Mouse (Mus musculus) neutrophil, adult 83 days (primary cell): ENCODE results near the gene Nutm2. TPM values are rescaled to one million over a fixed set of nuclear protein-coding genes. Genes with fewer than 3 reads are reported as not detected.

ENCODE experiments used
- total RNA-seq, 2 experiments: library from RNA; stranded (reverse); gene quantifications; one replicate each; pipeline ENCODE4 v1.2.4; 2023

Gene Nutm2
- not detected for total RNA-seq

DNA sequence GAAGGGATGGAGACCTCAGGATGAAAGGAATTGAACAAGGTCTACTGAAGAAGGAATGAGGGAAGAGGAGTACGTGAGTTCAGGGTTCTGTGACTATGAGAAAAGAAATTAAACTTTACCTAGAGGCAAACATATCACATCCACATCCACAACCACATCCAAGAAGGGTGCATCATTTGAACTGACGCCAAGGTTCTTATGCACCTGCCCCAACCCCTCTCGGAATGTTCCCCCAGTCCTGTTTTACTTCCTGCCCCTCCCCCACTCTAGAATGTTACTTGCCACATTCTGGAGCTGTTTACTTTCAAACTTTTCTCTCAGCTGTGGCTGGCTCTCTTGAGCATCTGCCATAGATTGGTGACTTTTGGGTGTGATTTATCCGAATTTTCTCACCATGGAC lies at the start of gene Nutm2:
TSS of gene Nutm2 (plus strand) at position 301 of the 400 bp plus-strand sequence.

GRCm38 (mm10) chr13:50417389-50418183 lies 49.5 kb upstream of the Nutm2 start, which contains the start of gene Fbxw17:
Fbxw17 (plus strand) TSS chr13:50417864.

GRCm38 (mm10) chr13:50443812-50444211 lies 23.3 kb upstream of the Nutm2 start, which contains the start of gene Gm47429:
Gm47429 (minus strand) TSS chr13:50443912.

Other genes starting within 250 kb of the Nutm2 start
- gene Gm906, start 217.0 kb upstream of the Nutm2 start, total RNA-seq: not detected
- 10 to 100 TPM in 1 of 2 experiments, 1 to 10 TPM in 1; 7.7 to 14.6 TPM for gene Fbxw17, start 49.4 kb upstream of the Nutm2 start, total RNA-seq
- not detected for gene Gm47429, start 23.4 kb upstream of the Nutm2 start, total RNA-seq
- gene Gm904, start 175.9 kb downstream of the Nutm2 start, total RNA-seq: not detected
- gene Gm8765, start 231.0 kb downstream of the Nutm2 start, total RNA-seq: not detected